Mouse (Mus musculus) stomach, postnatal 0 days (tissue): Measurements from ENCODE around the gene Inava. TPM values are rescaled to one million over a fixed set of nuclear protein-coding genes. Genes with fewer than 3 reads are reported as not detected.

Source experiments
- ATAC-seq: fragments of 200-750 bp; cut with Nextera tagmentation; 2 replicates; pipeline ENCODE4 v1.8.0; 2017; ENCODE audit not compliant: low FRiP score, low TSS enrichment
- DNase-seq: peaks from one replicate; pipeline ENCODE4 v3.0.0-alpha.2; 2016; ENCODE audit warnings: low spot score
- H3K27ac ChIP-seq: fragments of 300-500 bp; sonication (generic); replicated peaks from 2 replicates; pipeline ENCODE4 v1.5.1; 2014; ENCODE audit warnings: mild to moderate bottlenecking, control low read depth
- H3K27me3 ChIP-seq: fragments of 300-500 bp; sonication (generic); 2 replicates; pipeline ENCODE4 v1.6.1; 2014; ENCODE audit warnings: low read length; ENCODE audit not compliant: control insufficient read depth, insufficient read depth
- H3K36me3 ChIP-seq: fragments of 300-500 bp; sonication (generic); 2 replicates; pipeline ENCODE4 v1.6.1; 2014; ENCODE audit warnings: low read length, mixed read lengths; ENCODE audit not compliant: control insufficient read depth, insufficient read depth
- H3K4me1 ChIP-seq: fragments of 300-500 bp; sonication (generic); replicated peaks from 2 replicates; pipeline ENCODE4 v1.6.1; 2014; ENCODE audit warnings: antibody characterized with exemption; ENCODE audit not compliant: control insufficient read depth, insufficient read depth
- H3K4me2 ChIP-seq: fragments of 300-500 bp; sonication (generic); replicated peaks from 2 replicates; pipeline ENCODE4 v1.6.1; 2014; ENCODE audit warnings: low read depth, mild to moderate bottlenecking, control low read depth, moderate library complexity
- H3K4me3 ChIP-seq: fragments of 300-500 bp; sonication (generic); 2 replicates; pipeline ENCODE4 v1.5.1; 2014; ENCODE audit warnings: low read depth, low read length, control low read depth
- H3K9ac ChIP-seq: fragments of 300-500 bp; sonication (generic); 2 replicates; pipeline ENCODE4 v1.6.1; 2014; ENCODE audit warnings: mild to moderate bottlenecking, low read length, control low read depth, mixed read lengths
- H3K9me3 ChIP-seq: fragments of 300-500 bp; sonication (generic); 2 replicates; pipeline ENCODE4 v1.6.1; 2016; ENCODE audit warnings: low read length; ENCODE audit not compliant: control insufficient read depth
- CTCF ChIP-seq: IDR thresholded peaks from 2 replicates; pipeline ENCODE4 v1.5.1; 2016; ENCODE audit warnings: antibody characterized with exemption, low read depth, mild to moderate bottlenecking, moderate library complexity
- EP300 ChIP-seq: optimal IDR thresholded peaks from 2 replicates; pipeline ENCODE3; 2016; ENCODE audit warnings: antibody characterized with exemption
- WGBS: fragments of 180-500 bp; shearing (Covaris S2); extraction: QIAGEN DNeasy Blood & Tissue Kit; methylation state at CpG from one replicate; pipeline ENCODE4 v1.1.7; 2014; 5-methylcytosine and 5-hydroxymethylcytosine counted together
- polyA plus RNA-seq: library from polyadenylated mRNA; unstranded; fragments of >200 nt; fragmentation: Nextera tagmentation; extraction: Ambion mirVana; gene quantifications from 2 replicates; pipeline ENCODE4 v1.2.1, GENCODE M21; 2015

The Inava gene
- polyA plus RNA-seq, 1 experiment from 2014 or later = 32.0 TPM

- no peaks in the 10 kb centered on the region for H3K4me1 ChIP-seq
- no peaks in the 10 kb centered on the region for H3K36me3 ChIP-seq
- ATAC-seq = no peak
- H3K4me2 ChIP-seq = no peak overlapping the region
- H3K27me3 ChIP-seq = no peaks in the 10 kb centered on the region
- TF ChIP-seq EP300 (no peak), CTCF (no peak)
- no peaks in the 10 kb centered on the region for H3K9me3 ChIP-seq
- DNase-seq = no peak
- WGBS = 21% methylated on average over 2 of the region's 2 CpGs
- H3K4me3 ChIP-seq = no peak overlapping the region
- H3K27ac ChIP-seq = no peak overlapping the region
- no peak overlapping the region for H3K9ac ChIP-seq
Measured at GRCm38 (mm10) chr1:136253472-136253871, 19.4 kb upstream of the Inava start.

GRCm38 (mm10) chr1:136249662-136250061 is 15.6 kb upstream of the Inava start:
- Histone ChIP-seq H3K4me2 (no peak overlapping the region), H3K9ac (no peak overlapping the region), H3K36me3 (no peaks in the 10 kb centered on the region), H3K4me3 (no peak overlapping the region), H3K27me3 (no peaks in the 10 kb centered on the region), H3K27ac (no peak overlapping the region), H3K9me3 (no peaks in the 10 kb centered on the region), H3K4me1 (no peaks in the 10 kb centered on the region)
- no peak for ATAC-seq
- no peak for DNase-seq
- 38% methylated on average over 5 of the region's 5 CpGs for WGBS
- TF ChIP-seq EP300 = no peak
- TF ChIP-seq CTCF = no peak

- Histone ChIP-seq H3K9ac (no peak overlapping the region), H3K4me2 (no peak overlapping the region), H3K4me1 (no peaks in the 10 kb centered on the region), H3K9me3 (no peaks in the 10 kb centered on the region), H3K4me3 (no peak overlapping the region), H3K36me3 (no peaks in the 10 kb centered on the region), H3K27me3 (no peaks in the 10 kb centered on the region), H3K27ac (no peak overlapping the region)
- TF ChIP-seq EP300 (no peak), CTCF (no peak)
- WGBS = 84% methylated on average over 5 of the region's 5 CpGs
- DNase-seq = no peak
- ATAC-seq = no peak
Measured at GRCm38 (mm10) chr1:136247393-136247792, 13.3 kb upstream of the Inava start.

GRCm38 (mm10) chr1:136244469-136244868 is 10.4 kb upstream of the Inava start:
- 85% methylated on average over 5 of the region's 5 CpGs for WGBS
- Histone ChIP-seq H3K9ac (no peak overlapping the region), H3K4me3 (no peak overlapping the region), H3K4me1 (no peaks in the 10 kb centered on the region), H3K9me3 (no peaks in the 10 kb centered on the region), H3K36me3 (no peaks in the 10 kb centered on the region), H3K27ac (no peak overlapping the region), H3K27me3 (no peaks in the 10 kb centered on the region), H3K4me2 (no peak overlapping the region)
- no peak for ATAC-seq
- no peak for TF ChIP-seq CTCF
- TF ChIP-seq EP300 = no peak
- DNase-seq = no peak

- Histone ChIP-seq H3K4me3 (no peak overlapping the region), H3K4me1 (no peaks in the 10 kb centered on the region), H3K9ac (no peak overlapping the region), H3K27ac (no peak overlapping the region), H3K27me3 (no peaks in the 10 kb centered on the region), H3K36me3 (no peaks in the 10 kb centered on the region), H3K9me3 (no peaks in the 10 kb centered on the region), H3K4me2 (no peak overlapping the region)
- no peak for TF ChIP-seq CTCF
- ATAC-seq (no peak), DNase-seq (no peak)
- 74% methylated on average over 7 of the region's 7 CpGs for WGBS
Measured at GRCm38 (mm10) chr1:136241801-136242200, 7.7 kb upstream of the Inava start.

- peak; percentile 72 for ATAC-seq
Measured at GRCm38 (mm10) chr1:136238495-136238894, 4.4 kb upstream of the Inava start.

More at GRCm38 (mm10) chr1:136238495-136238894, 4.4 kb upstream of the Inava start:
- H3K4me2 ChIP-seq = no peak overlapping the region
- H3K4me1 ChIP-seq = no peaks in the 10 kb centered on the region; the same call in 1 of the 2 replicates
- H3K4me3 ChIP-seq = no peak overlapping the region
- no peaks in the 10 kb centered on the region for H3K9me3 ChIP-seq
- TF ChIP-seq CTCF (no peak), EP300 (no peak)
- no peaks in the 10 kb centered on the region for H3K36me3 ChIP-seq
- no peak for DNase-seq
- H3K27me3 ChIP-seq = no peaks in the 10 kb centered on the region
- 65% methylated on average over 4 of the region's 4 CpGs for WGBS
- H3K27ac ChIP-seq = no peak overlapping the region
- no peak overlapping the region for H3K9ac ChIP-seq
